Mouse (Mus musculus): Measurements from ENCODE around the gene Ahcyl2. TPM values are rescaled to one million over a fixed set of nuclear protein-coding genes. Genes with fewer than 3 reads are reported as not detected.
A peak's percentile ranks its signal among the peaks of the same experiment; 100 is the strongest.

Ahcyl2 gene
- polyA plus RNA-seq, 1 experiment from 2014 or later: 3.8 TPM

- Histone ChIP-seq H3K36me3 (replicated peaks) (no peaks in the 10 kb centered on the region), H3K4me1 (replicated peaks) (peaks cover 51% of the 10 kb centered on the region), H3K9me3 (replicated peaks) (no peaks in the 10 kb centered on the region), H3K27me3 (no peaks in the 10 kb centered on the region), H3K27ac (replicated peaks) (no peak overlapping the region), H3K9ac (no peak overlapping the region), H3K4me2 (no peak overlapping the region), H3K4me3 (replicated peaks) (no peak overlapping the region)
- no peak for ATAC-seq (ENCODE audit: insufficient read depth)
- WGBS (ENCODE audit: insufficient replicate concordance): 84% methylated on average over 3 of the region's 3 CpGs
These were observed 4.4 kb downstream of the Ahcyl2 start for GRCm38 (mm10) chr6:29772236-29772635.

DNA sequence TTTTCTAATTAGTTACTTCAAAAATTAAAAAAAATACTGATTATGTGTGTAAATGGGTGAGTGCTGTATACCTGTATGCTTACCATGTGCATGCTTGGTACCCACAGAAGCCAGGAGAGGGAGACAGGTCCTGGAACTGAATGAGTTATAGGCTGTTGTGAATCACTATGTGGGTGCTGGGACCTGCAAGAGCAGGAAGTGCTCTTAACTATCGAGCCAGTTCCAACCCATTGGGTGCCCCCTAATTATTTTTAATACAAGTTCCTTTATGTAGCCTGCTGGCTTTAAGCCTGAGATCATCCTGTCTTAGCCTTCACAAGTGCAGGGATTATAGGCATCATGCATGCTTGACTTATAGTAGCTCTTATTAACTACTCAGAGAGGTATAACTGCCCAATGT lies 6.3 kb downstream of the Ahcyl2 start:
- WGBS (ENCODE audit: insufficient replicate concordance): 73% methylated on average over 1 of the region's 1 CpGs
- no peak for ATAC-seq (ENCODE audit: insufficient read depth)

DNA sequence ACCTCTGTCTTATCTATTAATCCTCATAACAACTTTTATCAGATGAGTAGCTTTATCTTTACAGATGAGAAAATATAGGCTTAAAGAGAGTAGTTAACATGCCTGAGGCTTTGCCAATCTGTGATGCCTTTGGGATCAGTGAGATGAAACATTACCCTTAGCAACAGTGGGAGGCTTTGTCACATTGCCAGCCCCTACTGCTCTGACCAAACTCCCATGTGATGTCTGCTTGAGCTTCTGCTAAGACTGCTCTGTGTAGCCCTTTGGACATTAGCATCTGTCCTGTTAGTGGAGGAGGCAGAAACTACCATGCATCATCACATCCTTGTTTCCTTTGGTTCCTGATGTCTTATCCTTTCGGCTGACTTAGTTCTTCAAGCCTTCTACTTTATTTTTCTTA lies 7.8 kb downstream of the Ahcyl2 start:
- H3K9ac ChIP-seq: no peak overlapping the region
- no peak overlapping the region for H3K4me2 ChIP-seq
- H3K36me3 ChIP-seq (replicated peaks): no peaks in the 10 kb centered on the region
- peaks cover 32% of the 10 kb centered on the region for H3K4me1 ChIP-seq (replicated peaks)
- ATAC-seq (ENCODE audit: insufficient read depth): no peak
- 76% methylated on average over 1 of the region's 1 CpGs for WGBS (ENCODE audit: insufficient replicate concordance)
- no peaks in the 10 kb centered on the region for H3K27me3 ChIP-seq
- no peaks in the 10 kb centered on the region for H3K9me3 ChIP-seq (replicated peaks)
- no peak overlapping the region for H3K27ac ChIP-seq (replicated peaks)
- no peak overlapping the region for H3K4me3 ChIP-seq (replicated peaks)

More for the DNA sequence above, 6.3 kb downstream of the Ahcyl2 start:
- H3K27ac ChIP-seq (replicated peaks): no peak overlapping the region
- no peaks in the 10 kb centered on the region for H3K36me3 ChIP-seq (replicated peaks)
- H3K4me1 ChIP-seq (replicated peaks): peaks cover 38% of the 10 kb centered on the region
- H3K4me2 ChIP-seq: no peak overlapping the region
- no peak overlapping the region for H3K4me3 ChIP-seq (replicated peaks)
- H3K27me3 ChIP-seq: no peaks in the 10 kb centered on the region
- H3K9ac ChIP-seq: no peak overlapping the region
- H3K9me3 ChIP-seq (replicated peaks): no peaks in the 10 kb centered on the region

GRCm38 (mm10) chr6:29776542-29777237 lies 8.9 kb downstream of the Ahcyl2 start:
- Histone ChIP-seq H3K4me1 (replicated peaks) (peaks cover 24% of the 10 kb centered on the region), H3K4me3 (replicated peaks) (no peak overlapping the region)

DNA sequence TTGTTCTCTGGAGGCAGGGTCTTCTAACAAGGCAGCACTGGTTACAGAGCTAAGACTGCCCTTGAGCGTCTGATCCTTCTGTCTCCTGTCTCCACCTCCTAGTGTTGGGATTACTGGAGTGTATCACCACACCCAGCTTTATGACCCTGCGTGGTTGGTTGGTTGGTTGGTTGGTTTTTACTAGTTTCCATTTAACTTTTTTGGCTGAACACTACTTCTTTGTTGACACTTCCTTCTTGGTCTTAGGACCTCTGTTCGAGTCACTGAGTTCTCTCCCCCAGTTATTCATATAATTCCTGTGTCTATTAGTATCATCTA lies 9.4 kb downstream of the Ahcyl2 start:
- Histone ChIP-seq H3K4me1 (replicated peaks) (peaks cover 24% of the 10 kb centered on the region), H3K9me3 (replicated peaks) (no peaks in the 10 kb centered on the region), H3K4me2 (no peak overlapping the region), H3K27ac (replicated peaks) (no peak overlapping the region), H3K36me3 (replicated peaks) (no peaks in the 10 kb centered on the region), H3K27me3 (no peaks in the 10 kb centered on the region), H3K9ac (no peak overlapping the region), H3K4me3 (replicated peaks) (no peak overlapping the region)
- no peak for ATAC-seq (ENCODE audit: insufficient read depth)
- WGBS (ENCODE audit: insufficient replicate concordance): 70% methylated on average over 3 of the region's 3 CpGs

More at GRCm38 (mm10) chr6:29776542-29777237, 8.9 kb downstream of the Ahcyl2 start:
- Histone ChIP-seq H3K36me3 (replicated peaks) (no peaks in the 10 kb centered on the region), H3K27ac (replicated peaks) (0 out of 2 replicates have a peak overlapping the region, but pooled peaks have one; percentile 10), H3K4me2 (no peak overlapping the region), H3K9me3 (replicated peaks) (no peaks in the 10 kb centered on the region), H3K27me3 (no peaks in the 10 kb centered on the region), H3K9ac (no peak overlapping the region)
- WGBS (ENCODE audit: insufficient replicate concordance): 45% methylated on average over 4 of the region's 4 CpGs
- ATAC-seq (ENCODE audit: insufficient read depth): no peak

DNA sequence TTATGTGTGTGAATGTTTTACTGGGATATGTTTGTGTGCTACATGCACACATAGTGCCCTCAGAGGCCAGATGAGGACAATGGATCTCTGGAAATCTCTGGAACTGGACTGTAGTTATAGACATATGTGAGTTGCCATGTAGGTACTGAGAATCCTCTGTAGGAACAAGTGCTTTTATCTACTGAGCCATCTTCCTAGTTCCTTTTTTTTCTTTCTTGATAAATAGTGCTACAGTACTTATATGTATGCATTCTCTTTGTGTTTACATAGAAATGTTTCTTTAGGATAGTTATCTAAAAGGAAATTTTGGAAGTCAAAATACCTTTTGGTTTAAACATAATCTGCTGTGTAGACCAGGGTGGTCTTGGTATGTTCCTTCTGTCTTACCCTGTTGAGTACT lies 12.3 kb downstream of the Ahcyl2 start:
- Histone ChIP-seq H3K4me1 (replicated peaks) (peaks cover 42% of the 10 kb centered on the region), H3K4me3 (replicated peaks) (no peak overlapping the region), H3K27me3 (no peaks in the 10 kb centered on the region), H3K36me3 (replicated peaks) (no peaks in the 10 kb centered on the region), H3K4me2 (no peak overlapping the region), H3K9me3 (replicated peaks) (no peaks in the 10 kb centered on the region), H3K9ac (no peak overlapping the region), H3K27ac (replicated peaks) (no peak overlapping the region)
- ATAC-seq (ENCODE audit: insufficient read depth): no peak

DNA sequence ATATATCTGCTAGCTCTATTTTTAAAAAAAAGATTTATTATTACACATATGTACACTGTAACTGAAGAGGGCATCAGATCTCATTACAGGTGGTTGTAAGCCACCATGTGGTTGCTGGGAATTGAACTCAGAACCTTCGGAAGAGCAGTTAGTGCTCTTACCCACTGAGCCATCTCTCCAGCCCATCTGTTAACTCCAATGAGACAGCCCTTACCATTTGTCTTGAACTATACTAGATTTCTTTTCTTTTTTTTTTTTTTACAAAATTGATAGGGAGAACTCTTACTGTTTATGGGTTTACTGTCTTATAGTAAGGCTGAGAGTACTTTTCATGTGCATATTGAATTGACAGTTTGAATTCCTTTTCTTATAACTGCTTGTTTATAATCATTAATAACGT lies 12.8 kb downstream of the Ahcyl2 start:
- Histone ChIP-seq H3K36me3 (replicated peaks) (no peaks in the 10 kb centered on the region), H3K27ac (replicated peaks) (no peak overlapping the region), H3K9ac (no peak overlapping the region), H3K4me1 (replicated peaks) (peaks cover 42% of the 10 kb centered on the region), H3K4me3 (replicated peaks) (no peak overlapping the region), H3K4me2 (no peak overlapping the region), H3K9me3 (replicated peaks) (no peaks in the 10 kb centered on the region), H3K27me3 (no peaks in the 10 kb centered on the region)
- ATAC-seq (ENCODE audit: insufficient read depth): no peak
- WGBS (ENCODE audit: insufficient replicate concordance): 82% methylated on average over 2 of the region's 2 CpGs

GRCm38 (mm10) chr6:29782239-29782638 lies 14.4 kb downstream of the Ahcyl2 start:
- ATAC-seq (ENCODE audit: insufficient read depth): no peak
- no peak overlapping the region for H3K4me2 ChIP-seq
- no peaks in the 10 kb centered on the region for H3K36me3 ChIP-seq (replicated peaks)
- no peak overlapping the region for H3K4me3 ChIP-seq (replicated peaks)
- H3K9me3 ChIP-seq (replicated peaks): no peaks in the 10 kb centered on the region
- H3K27ac ChIP-seq (replicated peaks): no peak overlapping the region
- peaks cover 33% of the 10 kb centered on the region for H3K4me1 ChIP-seq (replicated peaks)
- 41% methylated on average over 1 of the region's 1 CpGs for WGBS (ENCODE audit: insufficient replicate concordance)
- H3K27me3 ChIP-seq: no peaks in the 10 kb centered on the region
- no peak overlapping the region for H3K9ac ChIP-seq

DNA sequence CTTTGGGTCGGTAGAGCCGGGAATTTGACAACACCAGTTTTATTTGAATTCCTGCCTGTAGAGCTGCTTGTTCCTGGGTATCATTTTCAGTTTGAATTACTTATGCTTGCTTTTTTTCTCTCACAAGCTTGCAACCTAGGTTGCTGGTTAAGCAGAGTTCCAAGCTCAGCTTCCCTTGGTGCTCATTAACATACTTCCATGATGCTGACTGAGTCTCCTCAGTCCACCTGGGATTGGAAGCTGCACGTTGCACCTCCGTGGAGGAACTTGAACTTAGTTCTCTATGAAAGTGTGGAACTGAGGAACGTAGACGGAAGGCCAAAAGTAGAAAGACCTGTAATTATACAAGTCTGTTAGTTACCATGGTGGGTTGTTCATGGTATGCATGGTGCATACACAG lies 16.1 kb downstream of the Ahcyl2 start:
- H3K4me3 ChIP-seq (replicated peaks): no peak overlapping the region
- H3K36me3 ChIP-seq (replicated peaks): no peaks in the 10 kb centered on the region
- peak overlapping the region; percentile 44 for H3K4me2 ChIP-seq
- 0 out of 2 replicates have a peak overlapping the region, but pooled peaks have one; percentile 25 for H3K27ac ChIP-seq (replicated peaks)
- no peak for ATAC-seq (ENCODE audit: insufficient read depth)
- H3K27me3 ChIP-seq: no peaks in the 10 kb centered on the region
- H3K9ac ChIP-seq: no peak overlapping the region
- peaks cover 32% of the 10 kb centered on the region for H3K4me1 ChIP-seq (replicated peaks)
- H3K9me3 ChIP-seq (replicated peaks): no peaks in the 10 kb centered on the region
- WGBS (ENCODE audit: insufficient replicate concordance): 83% methylated on average over 6 of the region's 6 CpGs

DNA sequence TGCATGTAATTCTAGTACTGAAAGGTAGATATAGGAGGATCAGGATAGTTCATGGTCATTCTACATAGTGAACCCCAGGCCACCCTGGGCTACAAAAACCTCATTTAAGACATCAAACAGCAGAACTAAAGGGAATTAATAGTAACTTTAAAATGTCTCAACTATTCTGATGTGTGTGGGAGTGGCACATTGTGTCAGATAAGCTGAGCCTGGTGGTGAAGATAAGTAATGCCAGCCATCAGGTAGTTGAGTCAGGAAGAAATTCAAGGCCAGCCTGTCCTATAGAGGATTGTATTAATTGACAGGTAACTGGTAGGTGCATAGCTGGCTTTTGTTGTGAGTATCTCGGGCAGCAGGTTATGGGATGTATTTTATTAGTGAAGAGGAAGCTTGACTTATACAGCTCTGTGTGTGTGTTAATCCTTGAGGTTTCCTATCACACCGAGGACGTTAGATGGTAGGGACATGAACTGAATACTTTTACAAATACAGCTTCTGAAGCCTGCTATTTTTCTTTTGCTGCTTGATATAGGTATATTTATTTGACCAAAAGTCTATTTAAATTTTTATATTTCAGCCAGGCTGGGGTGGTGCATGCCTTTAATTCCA lies 16.7 kb downstream of the Ahcyl2 start:
- peak; percentile 85 for ATAC-seq (ENCODE audit: insufficient read depth)
- H3K27ac ChIP-seq (replicated peaks): peak overlapping the region; percentile 25; the same call in 1 of the 2 replicates
- no peaks in the 10 kb centered on the region for H3K9me3 ChIP-seq (replicated peaks)
- H3K9ac ChIP-seq: no peak overlapping the region
- peak overlapping the region; percentile 44 for H3K4me2 ChIP-seq
- H3K4me3 ChIP-seq (replicated peaks): no peak overlapping the region
- no peaks in the 10 kb centered on the region for H3K27me3 ChIP-seq
- H3K36me3 ChIP-seq (replicated peaks): no peaks in the 10 kb centered on the region
- H3K4me1 ChIP-seq (replicated peaks): peaks cover 32% of the 10 kb centered on the region
- 35% methylated on average over 3 of the region's 3 CpGs for WGBS (ENCODE audit: insufficient replicate concordance)

GRCm38 (mm10) chr6:29785759-29786158 lies 17.9 kb downstream of the Ahcyl2 start:
- ATAC-seq (ENCODE audit: insufficient read depth): no peak
- no peaks in the 10 kb centered on the region for H3K9me3 ChIP-seq (replicated peaks)
- peaks cover 32% of the 10 kb centered on the region for H3K4me1 ChIP-seq (replicated peaks)
- no peak overlapping the region for H3K9ac ChIP-seq
- no peak overlapping the region for H3K4me3 ChIP-seq (replicated peaks)
- H3K27me3 ChIP-seq: no peaks in the 10 kb centered on the region
- no peak overlapping the region for H3K4me2 ChIP-seq
- H3K27ac ChIP-seq (replicated peaks): no peak overlapping the region
- 46% methylated on average over 5 of the region's 5 CpGs for WGBS (ENCODE audit: insufficient replicate concordance)
- H3K36me3 ChIP-seq (replicated peaks): no peaks in the 10 kb centered on the region
